Mouse (Mus musculus) midbrain, embryonic 12.5 days (tissue): ENCODE data around the gene C1qb. TPM values are rescaled to one million over a fixed set of nuclear protein-coding genes. Genes with fewer than 3 reads are reported as not detected.

Source experiments
- ATAC-seq: fragments of 200-750 bp; cut with Nextera tagmentation; 2 replicates; pipeline ENCODE4 v1.8.0; 2017; ENCODE audit warnings: low read depth, moderate TSS enrichment, moderate library complexity; ENCODE audit not compliant: low FRiP score
- H3K27ac ChIP-seq: fragments of 300-500 bp; sonication (generic); replicated peaks from 2 replicates; pipeline ENCODE4 v1.5.1; 2016; ENCODE audit warnings: mild to moderate bottlenecking
- H3K27me3 ChIP-seq: fragments of 300-500 bp; sonication (generic); 2 replicates; pipeline ENCODE4 v1.6.1; 2016; ENCODE audit warnings: mild to moderate bottlenecking
- H3K36me3 ChIP-seq: fragments of 300-500 bp; sonication (generic); 2 replicates; pipeline ENCODE4 v1.6.1; 2016
- H3K4me1 ChIP-seq: fragments of 300-500 bp; sonication (generic); 2 replicates; pipeline ENCODE4 v1.6.1; 2016
- H3K4me2 ChIP-seq: fragments of 300-500 bp; sonication (generic); replicated peaks from 2 replicates; pipeline ENCODE4 v1.6.1; 2016; ENCODE audit warnings: mild to moderate bottlenecking, moderate library complexity
- H3K4me3 ChIP-seq: fragments of 300-500 bp; sonication (generic); 2 replicates; pipeline ENCODE4 v1.5.1; 2016; ENCODE audit warnings: mild to moderate bottlenecking
- H3K9ac ChIP-seq: fragments of 300-500 bp; sonication (generic); replicated peaks from 2 replicates; pipeline ENCODE4 v1.6.1; 2016; ENCODE audit warnings: mild to moderate bottlenecking, moderate library complexity
- H3K9me3 ChIP-seq: fragments of 300-500 bp; sonication (generic); 2 replicates; pipeline ENCODE4 v1.6.1; 2016; ENCODE audit warnings: mild to moderate bottlenecking
- WGBS: fragments of 180-500 bp; shearing (Covaris S2); methylation state at CpG from one replicate; pipeline ENCODE4 v1.1.7; 2016; 5-methylcytosine and 5-hydroxymethylcytosine counted together
- polyA plus RNA-seq: library from polyadenylated mRNA; unstranded; fragments of >200 nt; fragmentation: Nextera tagmentation; extraction: Ambion mirVana; gene quantifications from 2 replicates; pipeline ENCODE4 v1.2.1, GENCODE M21; 2016

Gene C1qb
- polyA plus RNA-seq, 1 experiment from 2014 or later: 38.4 TPM

DNA sequence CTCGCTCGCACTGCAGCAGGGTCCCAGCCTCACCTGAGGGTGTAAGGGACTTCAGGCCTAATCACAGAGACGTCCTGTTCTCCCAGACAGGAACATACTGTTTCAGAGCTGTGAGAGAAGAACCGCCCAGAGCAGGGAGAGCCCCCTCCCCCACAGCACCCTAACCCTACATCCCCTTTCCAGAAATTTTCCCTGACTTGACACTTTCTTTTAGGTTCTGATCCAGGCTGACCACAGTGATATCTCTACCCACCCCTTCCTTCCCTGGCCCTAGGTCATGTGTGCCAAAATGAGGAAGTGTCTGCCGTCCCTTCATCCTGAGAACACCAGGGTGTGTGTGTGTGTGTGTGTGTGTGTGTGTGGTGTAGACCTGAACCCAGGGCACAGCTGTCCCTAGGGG, 6.8 kb upstream of the C1qb start, which contains the start of gene C1qc:
Gene C1qc (minus strand): TSS at position 255 of the 400 bp plus-strand sequence.
- H3K4me1 ChIP-seq: peaks cover 8% of the 10 kb centered on the region; the same call in 1 of the 2 replicates
- H3K9me3 ChIP-seq: no peaks in the 10 kb centered on the region
- no peak within 1 kb of the TSS for H3K4me3 ChIP-seq
- ATAC-seq: no peak
- no peak within 1 kb of the TSS for H3K4me2 ChIP-seq
- no peak within 1 kb of the TSS for H3K27ac ChIP-seq
- peaks cover 71% of the 10 kb centered on the region for H3K27me3 ChIP-seq
- no peak within 1 kb of the TSS for H3K9ac ChIP-seq
- no peaks in the 10 kb centered on the region for H3K36me3 ChIP-seq
- WGBS: 70% methylated on average over 5 of the region's 5 CpGs

DNA sequence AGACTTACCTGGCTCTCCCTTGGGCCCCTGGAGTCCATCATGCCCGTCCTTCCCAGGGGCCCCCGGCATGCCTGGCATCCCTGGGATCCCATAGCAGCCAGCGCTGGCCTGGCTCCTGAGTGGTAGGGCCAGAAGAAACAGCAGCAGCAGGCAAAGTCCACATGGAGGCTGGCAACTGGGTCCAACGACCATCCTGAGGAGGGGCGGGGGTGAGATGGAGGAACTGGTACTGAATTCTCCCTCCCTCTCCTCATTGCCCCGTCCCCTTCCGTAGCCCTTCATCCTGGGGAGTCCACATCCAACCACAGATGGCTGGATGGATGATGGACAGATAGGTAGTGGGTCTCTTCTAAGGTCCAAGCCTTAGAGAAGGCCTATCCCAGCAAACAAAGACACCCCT, 6.4 kb upstream of the C1qb start:
- Histone ChIP-seq H3K27me3 (peaks cover 67% of the 10 kb centered on the region), H3K36me3 (no peaks in the 10 kb centered on the region)

DNA sequence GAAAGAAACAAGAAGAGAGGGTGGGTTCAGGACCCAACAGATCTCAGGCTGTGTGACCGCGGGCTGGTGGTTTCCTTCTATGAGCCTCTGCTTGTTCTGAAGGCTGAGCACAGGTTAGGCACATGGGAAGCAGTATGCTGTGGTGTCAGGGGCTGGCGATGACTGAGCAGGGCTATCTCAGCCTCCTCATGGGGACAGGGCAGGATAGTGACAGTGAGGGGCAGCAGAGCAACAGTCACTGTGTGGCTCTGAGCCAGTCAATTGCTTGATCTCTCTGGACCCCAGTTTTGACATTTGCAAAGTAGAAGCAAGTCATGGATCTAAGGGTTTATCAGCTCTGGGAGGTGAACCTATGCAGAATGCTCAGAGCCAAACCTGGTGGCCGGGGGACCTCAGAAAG, 5.1 kb upstream of the C1qb start:
- Histone ChIP-seq H3K4me3 (no peak overlapping the region), H3K27me3 (peaks cover 58% of the 10 kb centered on the region), H3K27ac (no peak overlapping the region), H3K9me3 (no peaks in the 10 kb centered on the region), H3K4me1 (peaks cover 12% of the 10 kb centered on the region), H3K4me2 (no peak overlapping the region), H3K36me3 (no peaks in the 10 kb centered on the region), H3K9ac (no peak overlapping the region)
- no peak for ATAC-seq
- 85% methylated on average over 4 of the region's 4 CpGs for WGBS

More for the DNA sequence above, 6.4 kb upstream of the C1qb start:
- Histone ChIP-seq H3K9ac (no peak overlapping the region), H3K4me2 (no peak overlapping the region), H3K27ac (no peak overlapping the region), H3K4me1 (peaks cover 8% of the 10 kb centered on the region; the same call in 1 of the 2 replicates), H3K9me3 (no peaks in the 10 kb centered on the region), H3K4me3 (no peak overlapping the region)
- no peak for ATAC-seq
- WGBS: 71% methylated on average over 7 of the region's 7 CpGs

DNA sequence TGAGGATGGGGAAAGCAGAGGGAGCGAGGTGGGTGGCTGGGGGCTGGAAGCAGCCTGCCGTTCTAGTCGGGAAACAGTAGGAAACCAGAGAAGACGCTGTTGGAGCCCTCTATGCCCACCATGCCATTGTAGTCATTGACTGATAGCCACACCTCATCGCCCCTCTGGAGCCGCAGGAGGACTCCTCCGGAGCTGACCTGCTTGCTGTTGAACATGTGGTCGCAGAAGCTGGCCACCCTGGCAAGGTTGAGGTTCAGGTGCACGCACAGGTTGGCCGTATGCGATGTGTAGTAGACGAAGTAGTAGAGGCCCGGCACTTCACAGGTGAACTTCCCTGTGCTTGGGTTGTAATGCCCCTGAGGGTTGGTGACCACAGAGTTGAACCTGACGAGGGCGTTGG, 4.0 kb upstream of the C1qb start:
- Histone ChIP-seq H3K4me3 (no peak overlapping the region), H3K27me3 (peaks cover 49% of the 10 kb centered on the region), H3K4me2 (no peak overlapping the region), H3K4me1 (peaks cover 10% of the 10 kb centered on the region; the same call in 1 of the 2 replicates), H3K9ac (no peak overlapping the region), H3K9me3 (no peaks in the 10 kb centered on the region), H3K27ac (no peak overlapping the region), H3K36me3 (no peaks in the 10 kb centered on the region)
- no peak for ATAC-seq
- WGBS: 93% methylated on average over 15 of the region's 15 CpGs

DNA sequence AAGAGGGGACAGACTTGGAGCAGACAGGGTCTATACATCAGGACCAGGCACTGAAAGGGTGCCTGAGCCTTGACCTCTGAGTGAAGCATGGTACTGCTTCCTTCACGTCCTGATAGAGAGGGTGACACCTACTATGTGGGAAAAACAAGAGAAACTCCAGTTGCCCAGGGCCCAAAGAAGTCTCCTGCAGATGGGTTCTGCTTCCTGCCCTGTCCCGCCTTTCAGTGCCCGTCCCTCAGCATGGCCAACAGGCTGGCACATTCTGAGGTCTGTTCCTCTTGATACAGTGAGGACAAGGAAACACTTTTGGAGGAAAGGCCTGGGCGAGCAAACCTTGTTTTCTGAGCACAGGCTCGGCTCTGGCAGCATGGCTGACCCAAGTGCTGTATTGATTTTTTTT, 1.7 kb upstream of the C1qb start:
- no peak overlapping the region for H3K4me2 ChIP-seq
- H3K9ac ChIP-seq: no peak overlapping the region
- H3K36me3 ChIP-seq: no peaks in the 10 kb centered on the region
- peaks cover 10% of the 10 kb centered on the region; the same call in 1 of the 2 replicates for H3K4me1 ChIP-seq
- no peak overlapping the region for H3K27ac ChIP-seq
- H3K4me3 ChIP-seq: no peak overlapping the region
- WGBS: 77% methylated on average over 5 of the region's 5 CpGs
- H3K27me3 ChIP-seq: peaks cover 29% of the 10 kb centered on the region
- no peaks in the 10 kb centered on the region for H3K9me3 ChIP-seq
- no peak for ATAC-seq

DNA sequence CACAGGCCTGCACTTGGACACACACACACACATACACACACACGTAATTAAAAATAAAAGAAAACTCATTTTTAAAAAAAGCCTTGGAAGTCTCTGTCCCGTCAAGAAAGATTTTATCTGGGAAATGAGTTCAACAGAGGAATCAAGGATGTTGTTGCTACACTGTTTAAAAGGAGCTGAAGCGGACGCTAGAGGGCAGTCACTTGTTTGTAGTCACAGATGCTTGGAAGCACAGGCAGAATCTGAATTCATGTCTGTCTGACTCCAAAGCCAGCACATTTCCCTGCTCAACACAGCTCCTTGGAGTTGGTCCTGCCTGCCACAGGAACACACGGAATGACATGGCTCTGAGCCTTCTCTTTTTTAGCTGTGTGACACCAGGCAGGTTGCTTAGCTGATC, 7.4 kb downstream of the C1qb start:
- Histone ChIP-seq H3K27me3 (0 out of 2 replicates have a peak, but pooled peaks cover 3% of the 10 kb centered on the region), H3K4me2 (no peak overlapping the region), H3K9ac (no peak overlapping the region), H3K36me3 (no peaks in the 10 kb centered on the region), H3K27ac (no peak overlapping the region), H3K9me3 (no peaks in the 10 kb centered on the region), H3K4me3 (no peak overlapping the region), H3K4me1 (no peaks in the 10 kb centered on the region)
- no peak for ATAC-seq
- 19% methylated on average over 5 of the region's 5 CpGs for WGBS

DNA sequence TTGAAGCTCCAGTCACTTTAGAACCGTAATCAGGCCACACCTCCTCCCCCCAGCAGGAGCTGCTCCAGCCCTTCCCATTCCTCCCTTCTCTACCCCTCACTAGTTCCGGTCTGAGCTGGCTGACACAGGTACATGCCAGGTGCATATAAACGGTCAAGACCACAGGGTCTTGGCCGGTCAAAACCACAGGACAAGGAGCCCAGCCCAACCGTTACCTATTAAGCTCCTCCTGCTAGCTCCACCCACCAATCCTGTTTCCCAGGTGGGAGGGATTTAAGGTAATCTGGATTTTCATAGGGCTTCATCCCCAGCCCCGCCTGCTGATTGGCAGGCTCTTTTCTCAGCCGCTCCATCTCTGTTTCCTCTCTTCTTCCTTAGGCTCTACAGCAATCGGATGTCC, 7.8 kb downstream of the C1qb start:
- no peaks in the 10 kb centered on the region for H3K9me3 ChIP-seq
- no peak overlapping the region for H3K4me3 ChIP-seq
- no peaks in the 10 kb centered on the region for H3K4me1 ChIP-seq
- WGBS: 45% methylated on average over 8 of the region's 8 CpGs
- no peaks in the 10 kb centered on the region for H3K36me3 ChIP-seq
- H3K4me2 ChIP-seq: no peak overlapping the region
- H3K27me3 ChIP-seq: peaks cover 3% of the 10 kb centered on the region; the same call in 1 of the 2 replicates
- no peak for ATAC-seq
- no peak overlapping the region for H3K9ac ChIP-seq
- H3K27ac ChIP-seq: no peak overlapping the region

DNA sequence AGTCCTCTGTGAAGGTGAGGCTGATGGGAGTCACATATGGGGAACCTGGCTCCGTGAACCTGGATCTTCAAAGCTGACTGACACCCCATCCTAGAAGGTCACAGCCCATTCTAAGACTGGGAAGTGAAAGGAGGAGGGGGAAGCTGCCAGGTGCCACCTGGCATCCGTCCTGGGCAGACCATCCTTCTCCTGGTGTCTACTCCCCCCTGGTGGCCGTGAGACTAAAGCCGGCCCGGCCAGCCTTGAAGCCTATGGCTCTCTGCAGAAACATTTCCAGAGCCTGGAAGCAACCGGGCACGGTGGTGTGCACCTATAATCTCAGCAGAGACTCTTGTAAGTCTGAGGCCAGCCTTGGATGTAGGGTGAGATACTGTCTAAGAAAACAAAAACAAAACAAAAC, 9.0 kb downstream of the C1qb start:
- peaks cover 3% of the 10 kb centered on the region; the same call in 1 of the 2 replicates for H3K27me3 ChIP-seq
- H3K36me3 ChIP-seq: no peaks in the 10 kb centered on the region
- no peaks in the 10 kb centered on the region for H3K9me3 ChIP-seq
- no peak overlapping the region for H3K4me3 ChIP-seq
- no peak overlapping the region for H3K9ac ChIP-seq
- H3K4me1 ChIP-seq: no peaks in the 10 kb centered on the region
- no peak overlapping the region for H3K4me2 ChIP-seq
- WGBS: 22% methylated on average over 7 of the region's 7 CpGs
- no peak overlapping the region for H3K27ac ChIP-seq
- ATAC-seq: peak; percentile 56; the same call in 1 of the 2 replicates

DNA sequence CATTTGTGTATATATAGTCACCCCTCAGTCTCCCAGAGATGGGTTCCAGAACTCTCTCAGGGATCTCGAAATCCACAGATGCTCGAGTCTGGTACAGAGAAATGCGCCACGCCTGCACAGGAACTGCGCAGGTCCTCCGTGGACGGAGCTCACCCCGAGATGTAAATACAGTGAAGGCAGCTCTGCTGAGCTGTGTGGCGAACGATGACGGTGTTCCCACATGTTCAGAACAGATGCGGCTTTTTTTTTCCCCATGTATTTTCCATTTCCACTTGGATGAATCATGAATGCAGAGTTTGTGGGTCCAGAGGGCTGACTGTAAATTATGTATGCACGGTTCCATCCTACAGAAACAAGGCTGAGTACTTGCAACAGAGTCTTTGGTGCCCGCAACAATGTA, 11.0 kb downstream of the C1qb start:
- H3K4me1 ChIP-seq: no peaks in the 10 kb centered on the region
- no peaks in the 10 kb centered on the region for H3K9me3 ChIP-seq
- no peaks in the 10 kb centered on the region for H3K36me3 ChIP-seq
- H3K27ac ChIP-seq: no peak overlapping the region
- H3K4me3 ChIP-seq: no peak overlapping the region
- ATAC-seq: no peak
- WGBS: 94% methylated on average over 14 of the region's 14 CpGs
- no peak overlapping the region for H3K4me2 ChIP-seq
- H3K9ac ChIP-seq: no peak overlapping the region
- H3K27me3 ChIP-seq: peaks cover 3% of the 10 kb centered on the region; the same call in 1 of the 2 replicates

DNA sequence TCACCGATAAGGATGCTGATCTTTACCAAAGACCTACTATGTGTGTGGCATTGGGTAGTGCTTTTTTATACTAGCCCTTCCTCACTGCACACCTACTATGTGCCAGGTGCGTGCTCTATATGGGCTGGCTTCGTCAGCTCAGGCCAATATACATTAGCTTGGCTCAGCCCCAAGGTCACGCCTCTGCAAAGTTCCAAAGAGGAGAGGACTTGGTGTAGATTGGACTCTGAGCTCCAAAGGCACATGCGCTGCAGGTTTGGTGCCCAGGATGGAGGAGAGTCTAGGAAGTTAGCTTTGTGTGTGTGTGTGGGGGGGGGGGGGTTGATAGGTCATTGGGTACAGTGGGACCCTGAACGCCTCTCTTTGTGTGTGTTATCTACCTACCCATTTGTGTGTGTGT, 17.6 kb downstream of the C1qb start:
- H3K27ac ChIP-seq: 0 out of 2 replicates have a peak overlapping the region, but pooled peaks have one; percentile 61
- no peaks in the 10 kb centered on the region for H3K9me3 ChIP-seq
- peaks cover 6% of the 10 kb centered on the region; the same call in 1 of the 2 replicates for H3K27me3 ChIP-seq
- WGBS: 85% methylated on average over 6 of the region's 6 CpGs
- no peak overlapping the region for H3K9ac ChIP-seq
- H3K4me1 ChIP-seq: peaks cover 45% of the 10 kb centered on the region
- H3K36me3 ChIP-seq: no peaks in the 10 kb centered on the region
- no peak overlapping the region for H3K4me2 ChIP-seq
- H3K4me3 ChIP-seq: no peak overlapping the region
- no peak for ATAC-seq

DNA sequence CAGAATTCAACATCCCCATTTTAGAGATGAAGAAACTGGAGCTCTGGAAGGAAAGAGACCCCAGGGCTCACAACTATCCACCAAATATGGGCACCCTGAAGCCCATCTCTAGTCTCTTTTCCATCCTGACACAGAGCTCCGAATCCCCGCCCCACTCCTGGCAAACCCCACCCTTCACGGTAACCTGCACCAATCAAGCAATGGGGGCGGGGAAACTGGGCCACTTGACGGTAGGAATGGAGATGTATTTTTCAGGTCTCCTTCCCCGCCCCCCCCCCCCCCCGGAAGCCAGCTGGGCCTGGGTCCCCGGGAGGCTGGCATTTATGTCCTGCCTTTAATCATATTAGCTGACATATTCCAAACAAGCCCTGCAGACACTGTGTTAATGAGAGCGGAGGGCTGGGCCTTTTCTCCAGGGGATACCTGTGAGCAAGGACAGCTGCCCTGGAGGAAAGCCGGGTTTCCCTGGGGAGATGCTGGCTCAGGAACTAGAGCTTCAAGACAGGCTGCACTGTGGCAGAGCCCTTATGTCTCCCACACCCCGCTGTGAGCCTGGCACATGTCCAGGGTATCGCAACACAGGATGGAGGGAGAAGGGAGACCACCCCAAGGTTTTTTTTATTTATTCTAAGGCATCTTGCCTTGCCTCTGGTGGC, 18.2 kb downstream of the C1qb start:
- no peak overlapping the region; the same call in 1 of the 2 replicates for H3K4me2 ChIP-seq
- H3K9me3 ChIP-seq: no peaks in the 10 kb centered on the region
- 14% methylated on average over 11 of the region's 12 CpGs for WGBS
- H3K36me3 ChIP-seq: no peaks in the 10 kb centered on the region
- peak overlapping the region; percentile 61 for H3K27ac ChIP-seq
- no peak overlapping the region for H3K4me3 ChIP-seq
- no peak overlapping the region for H3K9ac ChIP-seq
- H3K27me3 ChIP-seq: peaks cover 6% of the 10 kb centered on the region; the same call in 1 of the 2 replicates
- no peak for ATAC-seq
- peaks cover 50% of the 10 kb centered on the region for H3K4me1 ChIP-seq

DNA sequence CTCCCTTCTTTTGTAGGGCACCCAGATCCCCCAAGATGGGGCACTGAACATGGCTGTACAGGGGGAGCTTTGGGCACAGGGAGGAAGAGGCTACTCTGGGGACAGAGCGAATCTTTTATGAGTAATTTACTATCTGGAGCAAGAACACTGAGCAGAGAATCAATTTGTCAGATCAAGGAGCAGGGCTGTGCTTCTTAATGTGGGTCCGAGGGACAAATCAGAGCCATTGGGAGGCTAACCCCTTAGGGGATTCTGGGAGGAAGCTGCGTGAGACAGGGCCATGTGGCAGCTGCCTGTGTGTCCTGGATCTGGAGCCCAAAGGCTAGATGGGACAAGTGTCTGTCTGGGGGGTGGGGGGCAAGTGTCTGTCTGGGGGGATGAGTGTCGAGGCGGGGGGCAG, 20.5 kb downstream of the C1qb start:
- H3K4me1 ChIP-seq: peaks cover 72% of the 10 kb centered on the region
- H3K27me3 ChIP-seq: peaks cover 10% of the 10 kb centered on the region; the same call in 1 of the 2 replicates
- peak overlapping the region; percentile 95 for H3K27ac ChIP-seq
- H3K9ac ChIP-seq: peak overlapping the region; percentile 34; the same call in 1 of the 2 replicates
- H3K4me3 ChIP-seq: no peak overlapping the region; the same call in 1 of the 2 replicates
- ATAC-seq: peak; percentile 14; the same call in 1 of the 2 replicates
- peak overlapping the region; percentile 30 for H3K4me2 ChIP-seq
- 38% methylated on average over 5 of the region's 5 CpGs for WGBS
- H3K9me3 ChIP-seq: no peaks in the 10 kb centered on the region
- H3K36me3 ChIP-seq: no peaks in the 10 kb centered on the region
